Mouse (Mus musculus) spleen, adult 2 months (tissue): ENCODE results near the gene Gm884.
"Not testable (repeated sequence)": the region's sequence is repeated elsewhere in the genome, so short reads cannot be mapped to it uniquely, and the experiment has no call there.

Experiments used
- CTCF ChIP-seq: fragments of 200-500 bp; IDR thresholded peaks from 2 replicates; pipeline ENCODE4 v1.5.1; 2011; ENCODE audit warnings: mild to moderate bottlenecking, inconsistent platforms; ENCODE audit not compliant: insufficient read depth, insufficient read length, insufficient replicate concordance; ENCODE audit errors: extremely low read depth
- POLR2A ChIP-seq: fragments of 200-500 bp; IDR thresholded peaks from 2 replicates; pipeline ENCODE4 v1.6.1; 2011; ENCODE audit warnings: low read depth, low read length, inconsistent platforms

DNA sequence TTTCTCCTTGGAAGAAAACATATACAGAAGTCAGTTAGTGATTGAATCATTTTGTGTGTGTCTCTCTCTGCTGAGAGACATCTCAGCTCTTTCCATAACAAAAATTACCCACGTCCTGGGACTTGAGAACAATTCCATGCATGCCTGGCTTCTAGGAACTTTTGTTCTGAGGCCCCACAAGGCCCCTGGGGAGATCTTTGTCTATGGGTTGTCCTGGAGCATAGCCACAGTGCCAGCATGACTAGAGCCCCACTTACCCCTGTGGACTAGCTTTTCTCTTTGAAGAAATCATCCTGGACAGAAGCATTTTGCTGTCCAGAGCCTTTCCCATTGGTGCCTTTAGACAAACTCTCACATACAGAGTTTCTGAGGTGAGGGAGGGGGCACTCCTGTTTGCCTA, 86.0 kb downstream of the Gm884 start:
- not testable (repeated sequence) for TF ChIP-seq POLR2A, CTCF
